Mouse (Mus musculus): Measurements from ENCODE around the gene Cebpzos.

GRCm38 (mm10) chr17:78895394-78895793, 20.9 kb upstream of the Cebpzos start:
- TF ChIP-seq CTCF (IDR thresholded peaks at IDR 0.05; ENCODE audit: low read depth) = peak; percentile 64
- no peak for TF ChIP-seq EP300 (IDR thresholded peaks at IDR 0.05; ENCODE audit: low read depth)
